Mouse (Mus musculus) heart, embryonic 15.5 days (tissue): ENCODE measurements at regions not wholly inside any gene's neighbourhood (a gene's known extent, or its start where the extent isn't known, plus 50 kb on each side); places are given as distances from the start of the nearest gene placed in this dataset.
A peak's percentile ranks its signal among the peaks of the same experiment; 100 is the strongest.

Experiments used
- ATAC-seq: fragments of 200-750 bp; cut with Nextera tagmentation; replicated peaks from 2 replicates; pipeline ENCODE4 v1.8.0; 2017; ENCODE audit warnings: low read depth, moderate TSS enrichment; ENCODE audit not compliant: insufficient number of reproducible peaks, insufficient read depth, low FRiP score
- H3K27ac ChIP-seq: fragments of 300-500 bp; sonication (generic); 2 replicates; pipeline ENCODE4 v1.5.1; 2015; ENCODE audit warnings: mild to moderate bottlenecking, inconsistent platforms
- H3K27me3 ChIP-seq: fragments of 300-500 bp; sonication (generic); 2 replicates; pipeline ENCODE4 v1.6.1; 2015; ENCODE audit warnings: inconsistent platforms
- H3K36me3 ChIP-seq: fragments of 300-500 bp; sonication (generic); 2 replicates; pipeline ENCODE4 v1.6.1; 2015; ENCODE audit warnings: mild to moderate bottlenecking, inconsistent platforms
- H3K4me1 ChIP-seq: fragments of 300-500 bp; sonication (generic); replicated peaks from 2 replicates; pipeline ENCODE4 v1.6.1; 2015; ENCODE audit warnings: inconsistent platforms
- H3K4me2 ChIP-seq: fragments of 300-500 bp; sonication (generic); 2 replicates; pipeline ENCODE4 v1.6.1; 2015; ENCODE audit warnings: inconsistent platforms, mild to moderate bottlenecking, moderate library complexity
- H3K4me3 ChIP-seq: fragments of 300-500 bp; sonication (generic); 2 replicates; pipeline ENCODE4 v1.5.1; 2015; ENCODE audit warnings: mild to moderate bottlenecking, inconsistent platforms
- H3K9ac ChIP-seq: fragments of 300-500 bp; sonication (generic); 2 replicates; pipeline ENCODE4 v1.6.1; 2015; ENCODE audit warnings: mild to moderate bottlenecking, inconsistent platforms
- H3K9me3 ChIP-seq: fragments of 300-500 bp; sonication (generic); replicated peaks from 2 replicates; pipeline ENCODE4 v1.6.1; 2016; ENCODE audit warnings: inconsistent platforms
- WGBS: fragments of 180-500 bp; shearing (Covaris S2); methylation state at CpG from one replicate; pipeline ENCODE4 v1.1.7; 2015; ENCODE audit warnings: mixed read lengths; 5-methylcytosine and 5-hydroxymethylcytosine counted together

- ATAC-seq: no peak
- Histone ChIP-seq H3K4me1 (no peaks in the 10 kb centered on the region), H3K27me3 (no peaks in the 10 kb centered on the region), H3K9ac (no peak overlapping the region), H3K9me3 (no peaks in the 10 kb centered on the region), H3K4me2 (no peak overlapping the region), H3K27ac (no peak overlapping the region), H3K36me3 (no peaks in the 10 kb centered on the region), H3K4me3 (no peak overlapping the region)
- 70% methylated on average over 4 of the region's 4 CpGs for WGBS
These were observed 119.6 kb upstream of the Smad1 start for GRCm38 (mm10) chr8:79518966-79519365.

- H3K4me3 ChIP-seq: no peak overlapping the region
- ATAC-seq: no peak
- 0 out of 2 replicates have a peak, but pooled peaks cover 5% of the 10 kb centered on the region for H3K9me3 ChIP-seq
- H3K4me2 ChIP-seq: no peak overlapping the region
- WGBS: 59% methylated on average over 6 of the region's 6 CpGs
- H3K4me1 ChIP-seq: no peaks in the 10 kb centered on the region
- no peaks in the 10 kb centered on the region for H3K27me3 ChIP-seq
- H3K27ac ChIP-seq: no peak overlapping the region
- no peaks in the 10 kb centered on the region for H3K36me3 ChIP-seq
- H3K9ac ChIP-seq: no peak overlapping the region
These were observed 116.0 kb upstream of the Smad1 start for GRCm38 (mm10) chr8:79515282-79515783.

DNA sequence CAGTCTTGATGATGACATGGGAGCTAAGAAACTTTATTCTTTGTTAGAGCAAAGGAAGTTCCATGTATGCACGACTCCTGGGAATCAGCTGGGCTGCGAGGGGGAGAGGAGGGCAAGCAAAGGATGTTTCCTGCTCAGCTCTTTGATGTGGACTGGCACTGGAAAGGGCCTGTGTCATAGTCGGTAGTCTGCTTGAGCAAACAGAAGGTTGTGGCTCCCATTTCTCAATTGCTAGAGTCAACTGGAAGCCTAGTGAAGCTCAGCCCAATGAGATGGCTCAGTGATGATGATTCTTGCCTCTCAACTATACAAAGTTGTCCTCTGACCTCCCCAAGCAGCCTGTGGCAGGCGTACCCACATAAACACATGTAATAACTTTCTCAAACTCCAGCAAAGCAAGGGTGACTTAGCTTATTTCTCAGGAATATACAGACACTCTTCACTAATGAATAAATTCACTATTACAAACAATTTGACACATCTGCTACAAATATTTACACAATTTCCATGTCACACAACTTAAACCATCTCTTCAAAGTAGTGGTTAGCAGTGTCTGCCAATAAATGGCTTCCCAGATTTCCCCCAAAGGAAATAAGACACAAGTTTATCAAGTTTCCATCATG, 115.4 kb upstream of the Smad1 start:
- Histone ChIP-seq H3K9ac (no peak overlapping the region), H3K27me3 (no peaks in the 10 kb centered on the region), H3K4me3 (no peak overlapping the region), H3K36me3 (no peaks in the 10 kb centered on the region), H3K9me3 (0 out of 2 replicates have a peak, but pooled peaks cover 5% of the 10 kb centered on the region), H3K27ac (no peak overlapping the region), H3K4me2 (no peak overlapping the region), H3K4me1 (no peaks in the 10 kb centered on the region)
- ATAC-seq: no peak
- 55% methylated on average over 4 of the region's 4 CpGs for WGBS

GRCm38 (mm10) chr8:79508597-79508996, 109.3 kb upstream of the Smad1 start:
- ATAC-seq: no peak
- no peak overlapping the region for H3K4me2 ChIP-seq
- H3K9ac ChIP-seq: no peak overlapping the region
- no peaks in the 10 kb centered on the region for H3K27me3 ChIP-seq
- no peak overlapping the region for H3K4me3 ChIP-seq
- WGBS: 87% methylated on average over 3 of the region's 3 CpGs
- H3K9me3 ChIP-seq: 0 out of 2 replicates have a peak, but pooled peaks cover 5% of the 10 kb centered on the region
- no peaks in the 10 kb centered on the region for H3K4me1 ChIP-seq
- no peak overlapping the region for H3K27ac ChIP-seq
- no peaks in the 10 kb centered on the region for H3K36me3 ChIP-seq

DNA sequence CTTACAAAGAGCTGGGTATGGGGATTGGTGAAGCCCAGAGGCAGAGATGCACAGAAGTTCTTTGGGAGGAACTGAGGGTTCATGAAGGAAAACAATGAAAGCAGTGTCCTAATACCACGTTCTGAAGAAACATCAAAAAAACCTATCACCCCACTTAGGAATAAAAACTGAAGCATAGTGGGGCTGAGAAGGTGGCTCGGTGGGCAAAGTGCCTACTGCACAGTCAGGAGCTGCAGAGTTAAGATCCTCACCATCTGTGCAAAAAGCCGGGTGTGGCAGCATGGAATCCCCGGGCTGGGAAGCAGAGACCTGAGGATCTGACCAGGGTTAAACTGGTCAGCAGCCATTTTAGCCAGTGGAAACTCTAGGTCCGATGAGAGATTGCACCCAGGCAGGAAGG, 106.1 kb upstream of the Smad1 start:
- Histone ChIP-seq H3K9me3 (no peaks in the 10 kb centered on the region), H3K9ac (no peak overlapping the region), H3K4me2 (no peak overlapping the region), H3K36me3 (no peaks in the 10 kb centered on the region), H3K4me1 (0 out of 2 replicates have a peak, but pooled peaks cover 4% of the 10 kb centered on the region), H3K27ac (no peak overlapping the region), H3K4me3 (no peak overlapping the region), H3K27me3 (no peaks in the 10 kb centered on the region)
- 70% methylated on average over 5 of the region's 5 CpGs for WGBS
- ATAC-seq: no peak

- 73% methylated on average over 2 of the region's 2 CpGs for whole genome bisulfite sequencing
- H3K27ac ChIP-seq: no peak overlapping the region
- H3K9me3 ChIP-seq: no peaks in the 10 kb centered on the region
- no peaks in the 10 kb centered on the region for H3K36me3 ChIP-seq
- H3K4me1 ChIP-seq: 0 out of 2 replicates have a peak, but pooled peaks cover 4% of the 10 kb centered on the region
- ATAC-seq: no peak
- no peak overlapping the region for H3K4me3 ChIP-seq
- no peaks in the 10 kb centered on the region for H3K27me3 ChIP-seq
- no peak overlapping the region for H3K4me2 ChIP-seq
- H3K9ac ChIP-seq: no peak overlapping the region
These were observed 104.6 kb upstream of the Smad1 start for GRCm38 (mm10) chr8:79503906-79504305.

GRCm38 (mm10) chr8:79502062-79502461, 102.7 kb upstream of the Smad1 start:
- no peak overlapping the region for H3K27ac ChIP-seq
- 78% methylated on average over 4 of the region's 4 CpGs for WGBS
- no peak for ATAC-seq

DNA sequence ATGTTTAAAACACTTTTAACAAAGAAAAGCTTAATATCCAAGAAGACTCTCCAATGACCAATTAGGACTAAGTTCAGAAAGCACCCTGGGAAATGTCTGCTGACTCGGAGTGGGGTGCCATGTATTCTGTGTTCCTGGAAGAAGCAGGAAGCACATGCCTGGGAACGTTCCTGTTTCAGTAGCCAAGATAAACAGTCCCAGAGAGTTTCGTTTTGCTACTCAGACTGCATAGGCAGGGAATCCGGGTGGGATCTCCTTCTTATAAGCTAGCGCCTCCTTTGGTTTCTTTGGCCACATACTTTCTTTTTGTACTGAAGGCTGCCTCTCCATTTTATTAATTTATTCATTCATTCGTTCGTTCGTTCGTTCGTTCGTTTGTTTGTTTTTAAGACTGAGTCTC, 101.9 kb upstream of the Smad1 start:
- H3K4me3 ChIP-seq: no peak overlapping the region
- no peak overlapping the region for H3K4me2 ChIP-seq
- no peaks in the 10 kb centered on the region for H3K36me3 ChIP-seq
- H3K27ac ChIP-seq: no peak overlapping the region
- no peak overlapping the region for H3K9ac ChIP-seq
- H3K4me1 ChIP-seq: peaks cover 12% of the 10 kb centered on the region
- no peaks in the 10 kb centered on the region for H3K9me3 ChIP-seq
- ATAC-seq: 0 out of 2 replicates have a peak, but pooled peaks have one; percentile 35
- no peaks in the 10 kb centered on the region for H3K27me3 ChIP-seq
- WGBS: 66% methylated on average over 11 of the region's 11 CpGs

More at GRCm38 (mm10) chr8:79502062-79502461, 102.7 kb upstream of the Smad1 start:
- H3K36me3 ChIP-seq: no peaks in the 10 kb centered on the region
- no peaks in the 10 kb centered on the region for H3K9me3 ChIP-seq
- peaks cover 12% of the 10 kb centered on the region for H3K4me1 ChIP-seq
- no peak overlapping the region for H3K4me2 ChIP-seq
- no peak overlapping the region for H3K9ac ChIP-seq
- H3K4me3 ChIP-seq: no peak overlapping the region
- H3K27me3 ChIP-seq: no peaks in the 10 kb centered on the region

DNA sequence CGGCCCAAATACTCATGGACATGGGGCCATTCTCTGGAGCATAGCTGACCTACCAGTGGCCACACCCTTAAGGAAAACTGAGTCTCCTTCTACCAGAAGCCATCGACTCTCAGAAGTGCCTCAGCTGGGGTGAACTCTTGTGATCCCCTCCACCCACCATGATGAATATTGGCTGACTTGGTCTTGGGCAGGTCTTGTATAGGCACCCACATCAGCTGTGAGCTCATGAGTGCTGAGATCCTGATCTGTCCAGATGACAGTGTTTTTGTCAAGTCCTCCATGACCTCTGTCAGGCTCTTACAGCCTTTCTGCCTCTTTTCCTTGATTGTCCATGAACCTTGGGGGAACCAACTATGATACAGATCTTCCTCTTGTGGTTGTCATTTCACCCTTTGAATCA, 99.9 kb upstream of the Smad1 start:
- ATAC-seq: no peak
- Histone ChIP-seq H3K9ac (no peak overlapping the region), H3K4me2 (no peak overlapping the region), H3K36me3 (no peaks in the 10 kb centered on the region), H3K27me3 (no peaks in the 10 kb centered on the region), H3K4me1 (peaks cover 12% of the 10 kb centered on the region), H3K4me3 (no peak overlapping the region), H3K9me3 (no peaks in the 10 kb centered on the region), H3K27ac (no peak overlapping the region)
- WGBS: 83% methylated on average over 2 of the region's 2 CpGs

GRCm38 (mm10) chr8:79498611-79499010, 99.3 kb upstream of the Smad1 start:
- no peak; the same call in 1 of the 2 replicates for ATAC-seq
- peak overlapping the region; percentile 16; the same call in 1 of the 2 replicates for H3K27ac ChIP-seq

DNA sequence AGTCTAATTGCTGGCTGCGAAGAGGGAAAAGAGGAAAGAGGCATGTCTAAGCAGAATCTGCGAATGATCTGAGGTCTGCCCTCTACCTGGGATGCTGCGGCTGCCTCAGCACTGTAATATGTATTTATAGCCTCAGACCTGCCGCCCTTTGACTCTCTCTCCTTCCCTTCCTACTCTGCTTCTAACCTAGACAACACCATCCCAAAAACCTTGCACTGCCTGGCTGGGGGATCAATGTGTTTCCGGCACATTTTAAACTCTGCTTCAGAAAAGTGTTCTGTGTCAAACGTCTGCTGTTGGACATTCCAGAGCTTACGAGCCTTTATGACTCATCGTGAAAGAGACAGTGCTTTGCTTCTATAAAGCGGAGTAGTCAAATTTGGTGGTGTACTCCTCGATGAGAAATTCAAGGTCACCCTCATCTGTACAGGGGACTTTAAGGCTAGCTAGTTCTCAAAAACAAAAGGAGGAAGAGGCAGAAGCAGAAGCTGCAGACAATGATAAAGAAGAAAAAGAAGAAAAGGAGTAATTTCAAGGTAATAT, 91.9 kb upstream of the Smad1 start:
- ATAC-seq: no peak
- Histone ChIP-seq H3K4me2 (no peak overlapping the region), H3K27ac (no peak overlapping the region)

More at GRCm38 (mm10) chr8:79498611-79499010, 99.3 kb upstream of the Smad1 start:
- H3K4me3 ChIP-seq: no peak overlapping the region
- no peaks in the 10 kb centered on the region for H3K27me3 ChIP-seq
- no peak overlapping the region for H3K9ac ChIP-seq
- no peaks in the 10 kb centered on the region for H3K9me3 ChIP-seq
- no peak overlapping the region for H3K4me2 ChIP-seq
- WGBS: 45% methylated on average over 2 of the region's 2 CpGs
- peaks cover 12% of the 10 kb centered on the region for H3K4me1 ChIP-seq
- H3K36me3 ChIP-seq: no peaks in the 10 kb centered on the region

GRCm38 (mm10) chr8:79490739-79491138, 91.4 kb upstream of the Smad1 start:
- Histone ChIP-seq H3K9me3 (no peaks in the 10 kb centered on the region), H3K4me1 (peaks cover 11% of the 10 kb centered on the region; the same call in 1 of the 2 replicates), H3K27ac (no peak overlapping the region), H3K27me3 (no peaks in the 10 kb centered on the region), H3K4me3 (no peak overlapping the region), H3K9ac (no peak overlapping the region), H3K4me2 (no peak overlapping the region), H3K36me3 (no peaks in the 10 kb centered on the region)
- ATAC-seq: no peak
- 73% methylated on average over 4 of the region's 4 CpGs for WGBS

More for the DNA sequence above, 91.9 kb upstream of the Smad1 start:
- peaks cover 11% of the 10 kb centered on the region; the same call in 1 of the 2 replicates for H3K4me1 ChIP-seq
- WGBS: 38% methylated on average over 10 of the region's 10 CpGs
- no peak overlapping the region for H3K4me3 ChIP-seq
- H3K9ac ChIP-seq: no peak overlapping the region
- H3K36me3 ChIP-seq: no peaks in the 10 kb centered on the region
- no peaks in the 10 kb centered on the region for H3K9me3 ChIP-seq
- H3K27me3 ChIP-seq: no peaks in the 10 kb centered on the region
